Mouse (Mus musculus): ENCODE results near the gene Olfr361. TPM values are rescaled to one million over a fixed set of nuclear protein-coding genes. Genes with fewer than 3 reads are reported as not detected.
"Not testable (repeated sequence)": the region's sequence is repeated elsewhere in the genome, so short reads cannot be mapped to it uniquely, and the experiment has no call there.

Olfr361 gene
- not detected in 2 replicates for polyA plus RNA-seq (2015; fragmentation: Nextera tagmentation; extraction: Ambion mirVana)

- H3K36me3 ChIP-seq; H3K27me3 ChIP-seq; H3K4me3 ChIP-seq; H3K9ac ChIP-seq; H3K4me2 ChIP-seq; H3K4me1 ChIP-seq (replicated peaks); ATAC-seq (ENCODE audit: low FRiP score); H3K27ac ChIP-seq: not testable (repeated sequence)
- H3K9me3 ChIP-seq = peaks cover 11% of the 10 kb centered on the region
- WGBS = 67% methylated on average over 1 of the region's 1 CpGs
These were observed at the start of gene Olfr361 for GRCm38 (mm10) chr2:37089190-37089589. Gene Olfr361 (minus strand): TSS chr2:37089290.

- Histone ChIP-seq H3K27me3 (no peaks in the 10 kb centered on the region), H3K4me1 (replicated peaks) (no peaks in the 10 kb centered on the region), H3K9me3 (peaks cover 13% of the 10 kb centered on the region; the same call in 1 of the 2 replicates), H3K27ac (no peak within 1 kb of the TSS), H3K36me3 (no peaks in the 10 kb centered on the region), H3K4me3 (no peak within 1 kb of the TSS), H3K4me2 (no peak within 1 kb of the TSS), H3K9ac (no peak within 1 kb of the TSS)
- no peak for ATAC-seq (ENCODE audit: low FRiP score)
- 86% methylated on average over 1 of the region's 1 CpGs for WGBS
These were observed 28.7 kb upstream of the Olfr361 start, which contains the start of gene Olfr362 for GRCm38 (mm10) chr2:37117810-37118209. Gene Olfr362 (minus strand): TSS chr2:37117910.

GRCm38 (mm10) chr2:37065446-37065845, 23.6 kb downstream of the Olfr361 start, which contains the start of gene Olfr360:
Gene Olfr360 (plus strand): TSS chr2:37065746.
- Histone ChIP-seq H3K27me3 (no peaks in the 10 kb centered on the region), H3K9ac (no peak within 1 kb of the TSS), H3K4me3 (no peak within 1 kb of the TSS), H3K4me2 (no peak within 1 kb of the TSS), H3K36me3 (no peaks in the 10 kb centered on the region), H3K4me1 (replicated peaks) (no peaks in the 10 kb centered on the region), H3K9me3 (peaks cover 10% of the 10 kb centered on the region), H3K27ac (no peak within 1 kb of the TSS)
- ATAC-seq (ENCODE audit: low FRiP score) = no peak

Other genes starting within 250 kb of the Olfr361 start
- gene Olfr350, start 243.0 kb downstream of the Olfr361 start, polyA plus RNA-seq (2015; fragmentation: Nextera tagmentation; extraction: Ambion mirVana) = not detected in 2 replicates
- not detected in 2 replicates for gene Olfr351, start 226.6 kb downstream of the Olfr361 start, polyA plus RNA-seq (2015; fragmentation: Nextera tagmentation; extraction: Ambion mirVana)
- not detected in 2 replicates for gene Olfr352, start 220.8 kb downstream of the Olfr361 start, polyA plus RNA-seq (2015; fragmentation: Nextera tagmentation; extraction: Ambion mirVana)
- gene Olfr353, start 196.4 kb downstream of the Olfr361 start, polyA plus RNA-seq (2015; fragmentation: Nextera tagmentation; extraction: Ambion mirVana) = not detected in 2 replicates
- gene Olfr354, start 183.6 kb downstream of the Olfr361 start, polyA plus RNA-seq (2015; fragmentation: Nextera tagmentation; extraction: Ambion mirVana) = not detected in 2 replicates
- gene Olfr355, start 160.4 kb downstream of the Olfr361 start, polyA plus RNA-seq (2015; fragmentation: Nextera tagmentation; extraction: Ambion mirVana) = not detected in 2 replicates
- not detected in 2 replicates for gene Olfr356, start 152.2 kb downstream of the Olfr361 start, polyA plus RNA-seq (2015; fragmentation: Nextera tagmentation; extraction: Ambion mirVana)
- gene Olfr357, start 95.5 kb downstream of the Olfr361 start, polyA plus RNA-seq (2015; fragmentation: Nextera tagmentation; extraction: Ambion mirVana) = not detected in 2 replicates
- not detected in 2 replicates for gene Olfr358, start 80.0 kb downstream of the Olfr361 start, polyA plus RNA-seq (2015; fragmentation: Nextera tagmentation; extraction: Ambion mirVana)
- not detected in 2 replicates for gene Olfr360, start 23.5 kb downstream of the Olfr361 start, polyA plus RNA-seq (2015; fragmentation: Nextera tagmentation; extraction: Ambion mirVana)
- not detected in 2 replicates for gene Olfr362, start 28.6 kb upstream of the Olfr361 start, polyA plus RNA-seq (2015; fragmentation: Nextera tagmentation; extraction: Ambion mirVana)
- not detected in 2 replicates for gene Olfr364-ps1, start 50.0 kb upstream of the Olfr361 start, polyA plus RNA-seq (2015; fragmentation: Nextera tagmentation; extraction: Ambion mirVana)
- not detected in 2 replicates for gene Olfr365, start 98.9 kb upstream of the Olfr361 start, polyA plus RNA-seq (2015; fragmentation: Nextera tagmentation; extraction: Ambion mirVana)
- gene Olfr366, start 122.3 kb upstream of the Olfr361 start, polyA plus RNA-seq (2015; fragmentation: Nextera tagmentation; extraction: Ambion mirVana) = not detected in 2 replicates
- not detected in 2 replicates for gene Olfr368, start 237.2 kb upstream of the Olfr361 start, polyA plus RNA-seq (2015; fragmentation: Nextera tagmentation; extraction: Ambion mirVana)